In the genomic region with DNA sequence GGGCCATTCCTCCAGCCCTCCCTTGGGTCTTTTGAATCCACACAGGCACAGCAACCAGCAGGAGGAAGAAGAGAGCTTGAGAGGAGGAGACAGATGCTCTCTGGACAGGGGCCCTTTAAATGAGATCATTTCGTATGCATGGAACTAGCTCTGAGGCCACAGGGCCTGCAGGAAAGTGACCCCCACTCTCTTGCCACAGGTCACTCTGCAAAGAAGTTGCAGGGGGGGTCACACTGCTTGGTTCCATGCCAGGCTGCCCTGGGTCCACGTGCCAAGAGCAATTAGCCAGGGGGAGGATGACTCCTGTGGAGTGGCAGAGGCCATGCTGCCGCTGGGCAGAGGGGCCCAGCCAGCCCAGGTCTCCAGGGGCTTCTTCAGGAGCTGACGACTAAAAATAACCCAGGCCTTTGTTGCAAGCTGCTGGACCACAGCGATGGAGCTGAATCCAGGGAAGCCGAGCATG, we compare ENCODE assay signal across 9 mouse cellular contexts.
DNase-seq lines count a peak whose midpoint lies in the region; ATAC-seq and TF ChIP-seq lines count a peak whose summit lies in the region.
"Had no signal": no experiment of that assay in that cellular context is flagged by ENCODE, and none has a peak within 500 bp of the region (broad histone marks: within the 10 kb centered on the region; RNA-seq: fewer than 3 reads in every experiment).

No protein-coding gene starts in this region.

- no peak overlapping the region for H3K4me3 ChIP-seq in forebrain, postnatal 0 days (ENCODE audit: low read depth, low read length)
- H3K4me3 ChIP-seq in forebrain, embryonic 15.5 days = no peak overlapping the region
- no peak overlapping the region for H3K4me3 ChIP-seq in heart, embryonic 16.5 days (ENCODE audit: low read length)
- no peak overlapping the region for H3K4me3 ChIP-seq in midbrain, embryonic 16.5 days (ENCODE audit: low read depth, low read length)
- H3K4me3 ChIP-seq: limb, embryonic 15.5 days had no signal

- H3K9me3 ChIP-seq in forebrain, postnatal 0 days (ENCODE audit: low read length) = no peaks in the 10 kb centered on the region
- no peaks in the 10 kb centered on the region for H3K9me3 ChIP-seq in forebrain, embryonic 15.5 days
- H3K9me3 ChIP-seq in heart, embryonic 16.5 days (replicated peaks; ENCODE audit: control insufficient read depth, low read length) = no peaks in the 10 kb centered on the region
- H3K9me3 ChIP-seq in midbrain, embryonic 16.5 days (replicated peaks; ENCODE audit: control insufficient read depth, low read length, poor library complexity, severe bottlenecking) = no peaks in the 10 kb centered on the region
- H3K9me3 ChIP-seq: limb, embryonic 15.5 days had no signal

- DNase-seq in forebrain, postnatal 0 days = no peak
- peak; percentile 71 for DNase-seq in left cerebral cortex, postnatal 4 days
- DNase-seq in left cerebral cortex, postnatal 10 days (ENCODE audit: extremely low spot score in 1 of 2, low spot score in 2 of 2) = no peak
- DNase-seq in spleen, postnatal 36 days (ENCODE audit: low spot score in 2 of 2) = no peak
- DNase-seq in urinary bladder, adult 18-20 months (ENCODE audit: low spot score in 2 of 2) = no peak

- TF ChIP-seq CTCF in forebrain, postnatal 0 days (IDR thresholded peaks at IDR 0.05; ENCODE audit: low read depth) = peak; percentile 41

- H3K9ac ChIP-seq in forebrain, postnatal 0 days = no peak overlapping the region
- H3K9ac ChIP-seq in forebrain, embryonic 15.5 days (replicated peaks) = no peak overlapping the region
- H3K9ac ChIP-seq in heart, embryonic 16.5 days (ENCODE audit: low read length) = peak overlapping the region; percentile 18; the same call in 1 of the 2 replicates
- H3K9ac ChIP-seq in midbrain, embryonic 16.5 days (ENCODE audit: low read depth, low read length) = no peak overlapping the region
- H3K9ac ChIP-seq: limb, embryonic 15.5 days had no signal

- H3K27me3 ChIP-seq in forebrain, postnatal 0 days (ENCODE audit: insufficient read depth, low read length) = no peaks in the 10 kb centered on the region
- H3K27me3 ChIP-seq in forebrain, embryonic 15.5 days = no peaks in the 10 kb centered on the region
- no peaks in the 10 kb centered on the region for H3K27me3 ChIP-seq in heart, embryonic 16.5 days (ENCODE audit: control insufficient read depth, insufficient read depth, low read length)
- no peaks in the 10 kb centered on the region for H3K27me3 ChIP-seq in midbrain, embryonic 16.5 days (ENCODE audit: control insufficient read depth, insufficient read depth, low read depth, low read length)
- H3K27me3 ChIP-seq: limb, embryonic 15.5 days had no signal

- no peak overlapping the region for H3K4me2 ChIP-seq in forebrain, postnatal 0 days (ENCODE audit: low read depth)
- no peak overlapping the region for H3K4me2 ChIP-seq in forebrain, embryonic 15.5 days (replicated peaks)
- peak overlapping the region; percentile 11; the same call in 1 of the 2 replicates for H3K4me2 ChIP-seq in heart, embryonic 16.5 days (ENCODE audit: low read depth, low read length)
- H3K4me2 ChIP-seq in midbrain, embryonic 16.5 days (ENCODE audit: low read length) = peak overlapping the region; percentile 5; the same call in 1 of the 2 replicates
- H3K4me2 ChIP-seq: limb, embryonic 15.5 days had no signal

- H3K4me1 ChIP-seq in forebrain, postnatal 0 days (ENCODE audit: insufficient read depth) = no peaks in the 10 kb centered on the region
- peaks cover 17% of the 10 kb centered on the region for H3K4me1 ChIP-seq in forebrain, embryonic 15.5 days
- H3K4me1 ChIP-seq in heart, embryonic 16.5 days (ENCODE audit: control insufficient read depth, insufficient read depth, low read length) = peaks cover 30% of the 10 kb centered on the region
- H3K4me1 ChIP-seq in midbrain, embryonic 16.5 days (ENCODE audit: control insufficient read depth, insufficient read depth, low read length) = peaks cover 12% of the 10 kb centered on the region

- peak; percentile 61; the same call in 1 of the 2 replicates for ATAC-seq in forebrain, postnatal 0 days
- ATAC-seq in forebrain, embryonic 15.5 days (replicated peaks) = no peak; the same call in 1 of the 2 replicates
- no peak; the same call in 1 of the 2 replicates for ATAC-seq in heart, embryonic 16.5 days (replicated peaks; ENCODE audit: extremely low read depth, insufficient read depth, low FRiP score)
- peak; percentile 52 for ATAC-seq in midbrain, embryonic 16.5 days

- H3K27ac ChIP-seq in forebrain, postnatal 0 days (ENCODE audit: low read depth, low read length) = no peak overlapping the region
- no peak overlapping the region for H3K27ac ChIP-seq in forebrain, embryonic 15.5 days (replicated peaks)
- H3K27ac ChIP-seq in heart, embryonic 16.5 days (ENCODE audit: low read length) = peak overlapping the region; percentile 53
- H3K27ac ChIP-seq in midbrain, embryonic 16.5 days (ENCODE audit: low read length) = peak overlapping the region; percentile 50
- H3K27ac ChIP-seq: limb, embryonic 15.5 days had no signal

- intact Hi-C loops in left cerebral cortex, postnatal 4 days (cut with DNase I) = no loop called here
- intact Hi-C loops in left cerebral cortex, postnatal 10 days (cut with DNase I) = no loop called here

- 31% methylated on average over 6 of the region's 6 CpGs for WGBS in forebrain, postnatal 0 days
- WGBS in forebrain, embryonic 15.5 days = 27% methylated on average over 6 of the region's 6 CpGs
- WGBS in heart, embryonic 16.5 days = 15% methylated on average over 6 of the region's 6 CpGs
- WGBS in midbrain, embryonic 16.5 days = 11% methylated on average over 6 of the region's 6 CpGs

- H3K36me3 ChIP-seq in forebrain, postnatal 0 days (ENCODE audit: insufficient read depth) = no peaks in the 10 kb centered on the region
- H3K36me3 ChIP-seq in forebrain, embryonic 15.5 days = no peaks in the 10 kb centered on the region
- H3K36me3 ChIP-seq in heart, embryonic 16.5 days (ENCODE audit: control insufficient read depth, insufficient read depth) = no peaks in the 10 kb centered on the region
- H3K36me3 ChIP-seq in midbrain, embryonic 16.5 days (ENCODE audit: control insufficient read depth, insufficient read depth, low read length) = 0 out of 2 replicates have a peak, but pooled peaks cover 3% of the 10 kb centered on the region
- H3K36me3 ChIP-seq: limb, embryonic 15.5 days had no signal

Comparison
In these comparisons a context has a peak if more than half of its experiments do, and no peak if none do; other contexts are left out.
1. ATAC-seq: peak in forebrain, postnatal 0 days (single experiment) and midbrain, embryonic 16.5 days (single experiment); none in forebrain, embryonic 15.5 days (single experiment) and heart, embryonic 16.5 days (single experiment).
2. H3K27ac ChIP-seq: peak in heart, embryonic 16.5 days (single experiment) and midbrain, embryonic 16.5 days (single experiment); none in forebrain, postnatal 0 days (single experiment) and forebrain, embryonic 15.5 days (single experiment).
3. H3K4me2 ChIP-seq: peak in heart, embryonic 16.5 days (single experiment) and midbrain, embryonic 16.5 days (single experiment); none in forebrain, postnatal 0 days (single experiment) and forebrain, embryonic 15.5 days (single experiment).